In the genomic region with DNA sequence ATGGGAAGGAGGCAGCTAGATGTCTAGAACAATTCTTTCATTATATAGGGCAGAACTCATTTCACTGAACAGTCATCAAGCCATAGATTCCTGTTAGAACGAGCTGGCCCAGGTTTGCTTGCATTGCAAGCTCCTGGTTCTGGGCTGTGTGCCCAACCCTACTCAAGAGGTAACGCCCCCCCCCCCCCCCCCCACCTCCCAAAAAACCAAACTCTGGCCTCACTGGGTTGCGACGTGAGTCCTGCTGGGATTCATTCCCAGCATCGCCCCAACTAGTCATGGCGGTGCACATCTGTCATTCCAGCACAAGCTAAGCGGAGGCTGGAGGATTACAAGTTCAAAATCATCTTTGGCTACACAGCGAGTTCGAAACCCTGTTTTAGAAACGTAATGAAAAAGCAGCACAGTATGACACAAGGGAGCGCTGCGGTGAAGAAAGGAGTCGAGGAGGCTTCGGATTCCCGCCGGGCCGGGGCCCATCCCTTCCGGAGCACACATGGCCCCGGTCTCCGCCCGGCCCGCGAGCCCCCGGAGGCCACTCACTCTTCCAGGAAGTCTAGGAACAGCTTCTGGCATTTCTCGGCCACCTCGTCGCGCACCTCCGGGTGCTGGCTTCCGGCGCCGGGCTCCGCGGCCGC, we compare ENCODE assay signal across 7 mouse cellular contexts. TPM values are rescaled to one million over a fixed set of nuclear protein-coding genes. Genes with fewer than 3 reads are reported as not detected.
DNase-seq lines count a peak whose midpoint lies in the region; ATAC-seq and TF ChIP-seq lines count a peak whose summit lies in the region.

No protein-coding gene starts in this region.

- H3K79me2 ChIP-seq in myocyte (ENCODE audit: control insufficient read depth, insufficient read depth), result peaks cover 28% of the 10 kb centered on the region

- peak; percentile 81 for ATAC-seq in forebrain, embryonic 13.5 days
- peak; percentile 62 for ATAC-seq in limb, embryonic 15.5 days (ENCODE audit: insufficient number of reproducible peaks, low FRiP score, low TSS enrichment, low read depth)

- TF ChIP-seq POLR2A in myocyte (IDR thresholded peaks at IDR 0.05; ENCODE audit: insufficient read length, low read depth), result no peak

- H3K4me1 ChIP-seq in forebrain, embryonic 13.5 days, result peaks cover 29% of the 10 kb centered on the region
- peaks cover 23% of the 10 kb centered on the region for H3K4me1 ChIP-seq in limb, embryonic 15.5 days

- H3K9ac ChIP-seq in forebrain, embryonic 13.5 days, result peak overlapping the region; percentile 81
- H3K9ac ChIP-seq in limb, embryonic 15.5 days, result peak overlapping the region; percentile 80

- peaks cover 34% of the 10 kb centered on the region for H3K36me3 ChIP-seq in forebrain, embryonic 13.5 days (ENCODE audit: poor library complexity, severe bottlenecking)
- peaks cover 29% of the 10 kb centered on the region for H3K36me3 ChIP-seq in limb, embryonic 15.5 days
- H3K36me3 ChIP-seq in myocyte (ENCODE audit: control insufficient read depth, insufficient read depth), result peaks cover 22% of the 10 kb centered on the region

- peak overlapping the region; percentile 78 for H3K4me3 ChIP-seq in forebrain, embryonic 13.5 days
- H3K4me3 ChIP-seq in limb, embryonic 15.5 days, result peak overlapping the region; percentile 87
- H3K4me3 ChIP-seq in myocyte, result peak overlapping the region; percentile 47

- peak; percentile 13 for DNase-seq in ovary, postnatal 36 days (ENCODE audit: low spot score)
- DNase-seq in ovary, postnatal 10 days (ENCODE audit: low spot score), result no peak
- DNase-seq in adipocyte (ENCODE audit: low spot score), result peak; percentile 36
- no peak for DNase-seq in ovary, adult 18-20 months (ENCODE audit: low spot score)

- no peaks in the 10 kb centered on the region for H3K9me3 ChIP-seq in forebrain, embryonic 13.5 days (replicated peaks)
- H3K9me3 ChIP-seq in limb, embryonic 15.5 days, result no peaks in the 10 kb centered on the region

- peak overlapping the region; percentile 76 for H3K4me2 ChIP-seq in forebrain, embryonic 13.5 days
- peak overlapping the region; percentile 59 for H3K4me2 ChIP-seq in limb, embryonic 15.5 days
- peak overlapping the region; percentile 64 for H3K4me2 ChIP-seq in myocyte (ENCODE audit: low read depth)

- peak overlapping the region; percentile 85 for H3K27ac ChIP-seq in forebrain, embryonic 13.5 days
- peak overlapping the region; percentile 97 for H3K27ac ChIP-seq in limb, embryonic 15.5 days

- peak overlapping the region; percentile 8 for H3ac ChIP-seq in myocyte (ENCODE audit: control insufficient read depth, insufficient read length)

- no peaks in the 10 kb centered on the region for H3K27me3 ChIP-seq in forebrain, embryonic 13.5 days
- H3K27me3 ChIP-seq in limb, embryonic 15.5 days, result no peaks in the 10 kb centered on the region
- H3K27me3 ChIP-seq in myocyte (ENCODE audit: control insufficient read depth, insufficient read depth, insufficient read length), result no peaks in the 10 kb centered on the region

- WGBS in forebrain, embryonic 13.5 days, result under 1% methylated on average over 35 of the region's 35 CpGs
- under 1% methylated on average over 35 of the region's 35 CpGs for WGBS in limb, embryonic 15.5 days

TF ChIP-seq in myocyte, 11 proteins besides CTCF, POLR2A, EP300 and RAD21:
- no peak for TF ChIP-seq TCF3 (IDR thresholded peaks at IDR 0.05; ENCODE audit: insufficient read length, low read depth)

RNA-seq across cellular contexts. Expression of gene Mcm6, which starts 0.4 kb away (rescaled TPM):
- polyA plus RNA-seq in forebrain, embryonic 13.5 days (2015; fragmentation: Nextera tagmentation; extraction: Ambion mirVana), result 172 and 197 TPM in 2 replicates
- 180 and 186 TPM in 2 replicates for polyA plus RNA-seq in limb, embryonic 15.5 days (2015; fragmentation: Nextera tagmentation; extraction: Ambion mirVana)
- 27.0 TPM for polyA plus RNA-seq in myocyte (2012; fragmentation: generic; extraction: Trizol)

RNA-seq across cellular contexts. Expression of gene Lct, which starts 30.9 kb away (rescaled TPM):
- polyA plus RNA-seq in forebrain, embryonic 13.5 days (2015; fragmentation: Nextera tagmentation; extraction: Ambion mirVana), result 0.10 and 0.42 TPM in 2 replicates
- polyA plus RNA-seq in limb, embryonic 15.5 days (2015; fragmentation: Nextera tagmentation; extraction: Ambion mirVana), result 0.09 and 0.11 TPM in 2 replicates
- polyA plus RNA-seq in myocyte (2012; fragmentation: generic; extraction: Trizol), result 0.01 TPM

RNA-seq across cellular contexts. Expression of gene Dars, which starts 58.1 kb away (rescaled TPM):
- 146 and 156 TPM in 2 replicates for polyA plus RNA-seq in forebrain, embryonic 13.5 days (2015; fragmentation: Nextera tagmentation; extraction: Ambion mirVana)
- polyA plus RNA-seq in limb, embryonic 15.5 days (2015; fragmentation: Nextera tagmentation; extraction: Ambion mirVana), result 140 and 142 TPM in 2 replicates
- 63.2 TPM for polyA plus RNA-seq in myocyte (2012; fragmentation: generic; extraction: Trizol)

Comparison
In these comparisons a context has a peak if more than half of its experiments do, and no peak if none do; other contexts are left out.
1. DNase-seq: peak in ovary, postnatal 36 days (single experiment) and adipocyte (single experiment); none in ovary, postnatal 10 days (single experiment) and ovary, adult 18-20 months (single experiment).
2. Peak in every context shown above with its lines, with median percentiles within 50 percentile points of each other: H3K4me2 ChIP-seq and H3K4me3 ChIP-seq.